Mouse (Mus musculus) layer of hippocampus, adult 8-10 months (tissue): ENCODE data around the gene Nek7. TPM values are rescaled to one million over a fixed set of nuclear protein-coding genes. Genes with fewer than 3 reads are reported as not detected.

Experiments used
- DNase-seq, 2 experiments: peaks; one replicate each; pipeline ENCODE4 v3.0.0; 2022; ENCODE audit warnings: low spot score in 2 of 2
- total RNA-seq, 4 experiments: library from RNA; stranded (reverse); gene quantifications; 2 replicates each; pipeline ENCODE4 v1.2.4; 2022

Nek7 gene
- total RNA-seq, 4 experiments from 2014 or later = 38.0 to 46.2 (median 38.4) TPM

DNA sequence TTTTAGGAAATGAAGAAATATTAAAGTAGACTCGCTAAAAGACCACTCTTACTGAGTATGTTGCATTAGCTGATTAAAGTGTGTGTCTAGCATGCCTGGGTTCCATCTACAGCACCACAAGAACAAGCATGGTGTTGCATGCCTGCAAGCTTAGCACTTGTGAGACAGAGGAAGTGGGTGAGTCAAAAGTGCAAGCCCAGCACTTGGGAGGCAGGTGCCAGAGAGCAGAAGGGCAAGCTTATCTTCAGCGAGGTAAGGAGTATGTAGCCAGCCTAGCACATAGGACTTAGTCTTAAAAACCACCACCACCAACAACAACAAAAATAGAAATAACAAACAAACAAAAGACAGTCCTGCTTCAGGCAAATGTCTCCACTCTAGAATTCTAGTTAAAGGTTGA is 103.0 kb downstream of the Nek7 start:
- DNase-seq = no peak

DNA sequence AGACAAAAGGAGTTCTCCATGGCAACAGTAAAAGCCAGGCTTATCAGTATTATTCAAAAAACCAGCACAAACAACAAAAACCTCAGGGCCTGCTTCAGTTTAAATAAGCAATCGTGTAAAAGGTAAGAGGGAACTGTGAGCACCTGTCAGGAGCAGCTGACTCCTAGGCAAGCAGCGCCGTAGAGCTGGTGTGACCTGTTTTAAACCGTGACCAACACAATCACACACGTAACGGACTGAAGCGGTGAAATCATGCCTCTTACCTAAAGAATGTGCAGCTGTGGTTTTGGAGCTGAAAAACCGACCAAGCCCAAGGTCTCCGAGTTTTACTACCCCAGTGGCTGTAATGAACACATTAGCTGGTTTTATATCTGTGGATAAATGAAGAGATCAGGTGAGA is 104.6 kb downstream of the Nek7 start:
- no peak for DNase-seq

DNA sequence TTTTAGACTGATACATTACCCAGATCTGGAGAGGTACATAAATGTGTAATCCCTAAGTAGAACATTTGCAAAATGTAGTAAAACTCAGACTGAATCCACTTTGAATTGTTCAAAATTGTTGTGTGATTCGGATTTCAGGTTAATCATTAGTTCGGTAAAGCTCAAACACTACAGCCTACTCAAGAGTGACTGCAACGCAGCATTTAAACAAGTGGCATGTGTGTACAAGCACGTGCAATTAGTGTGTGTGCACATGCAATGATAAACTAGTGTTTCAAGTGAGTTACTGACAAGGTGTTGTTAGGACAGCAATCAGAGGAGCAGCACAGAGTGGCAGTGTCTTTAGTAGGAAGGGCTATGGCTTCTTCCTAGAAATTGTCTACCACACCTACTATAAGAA is 106.0 kb downstream of the Nek7 start:
- no peak for DNase-seq

DNA sequence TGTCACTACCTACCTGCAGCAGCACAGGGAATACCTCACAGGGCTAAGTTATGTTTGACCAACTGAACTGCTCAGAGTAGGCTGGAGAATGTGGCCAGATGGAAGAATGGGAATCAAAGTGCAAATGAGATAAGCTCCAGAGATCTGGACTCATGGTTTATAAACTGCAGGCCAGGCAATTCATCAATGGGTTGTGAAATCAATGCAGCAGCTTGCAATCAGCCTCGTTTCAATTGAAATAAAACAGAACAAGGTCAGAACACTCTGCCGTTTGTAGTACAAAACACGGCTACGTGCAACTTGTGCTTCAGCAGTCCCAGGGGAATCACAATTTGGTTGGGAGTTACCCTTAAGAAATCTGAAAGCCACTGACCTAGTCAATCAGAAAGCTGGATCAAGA is 109.4 kb downstream of the Nek7 start:
- no peak for DNase-seq

DNA sequence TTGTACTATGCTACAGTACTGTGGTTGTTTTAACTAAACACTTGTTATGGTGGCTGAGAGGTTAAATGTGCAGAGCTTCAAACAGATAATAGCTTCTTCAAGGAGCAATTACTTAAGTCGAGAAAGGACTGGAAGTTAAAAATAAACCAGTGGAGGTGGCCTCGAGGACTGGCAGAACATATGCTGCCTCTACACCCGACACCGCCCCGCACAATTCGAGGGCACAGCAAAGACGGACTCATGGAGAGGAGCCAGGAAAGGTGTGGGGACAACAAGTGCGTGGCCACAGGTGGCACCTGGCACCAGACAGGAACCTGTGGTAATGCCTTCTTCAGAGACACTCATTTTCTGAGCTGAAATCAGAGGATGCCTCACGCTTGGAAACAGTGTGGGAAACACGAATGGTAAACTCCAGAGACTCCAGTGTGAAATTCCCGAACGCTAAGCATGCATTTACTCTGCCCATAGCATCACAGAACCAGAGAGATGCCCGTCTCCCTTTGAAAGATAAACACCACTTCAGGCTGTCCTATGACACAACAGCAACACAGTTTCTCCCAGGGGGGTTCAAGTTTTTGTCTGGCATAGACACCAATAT is 112.4 kb downstream of the Nek7 start:
- DNase-seq = no peak

DNA sequence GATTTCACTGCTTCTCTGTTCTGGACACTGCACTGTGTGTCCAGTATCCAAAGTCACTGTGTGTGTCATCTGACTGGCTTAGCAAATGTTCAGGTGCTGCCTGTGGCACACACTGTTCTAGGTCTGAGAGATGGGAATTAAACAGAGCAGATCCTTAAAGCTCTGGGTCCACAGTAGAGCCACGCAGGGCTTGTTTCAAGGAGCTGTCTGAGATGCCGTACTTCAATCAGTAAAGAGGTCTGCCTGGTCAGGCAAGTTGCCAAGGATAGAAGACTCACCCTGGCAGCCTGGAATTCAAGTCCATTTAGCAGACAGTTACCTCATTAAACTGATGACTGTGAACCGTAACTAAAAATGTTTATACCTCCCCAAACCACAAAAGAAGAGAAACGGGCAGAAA is 112.9 kb downstream of the Nek7 start:
- DNase-seq = no peak

DNA sequence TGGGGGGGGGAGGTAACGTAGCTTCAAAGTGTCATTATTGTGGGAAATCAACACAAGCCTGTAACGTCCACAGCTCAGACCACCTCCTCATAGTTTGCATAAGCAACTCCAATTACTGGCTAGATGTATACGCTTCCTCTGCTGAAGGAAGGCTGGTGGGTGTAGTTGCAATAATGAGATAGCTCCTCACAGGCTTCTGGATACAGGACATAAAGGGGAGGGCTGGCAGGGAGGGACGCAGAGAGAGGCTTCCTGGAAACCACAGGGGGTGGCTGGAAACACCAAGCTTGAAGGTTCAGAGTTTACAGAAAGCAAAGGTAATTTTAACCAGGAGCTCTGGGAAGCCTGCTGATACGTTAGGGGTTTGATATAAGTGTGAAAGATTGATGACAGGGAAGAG is 115.7 kb downstream of the Nek7 start:
- DNase-seq = no peak

DNA sequence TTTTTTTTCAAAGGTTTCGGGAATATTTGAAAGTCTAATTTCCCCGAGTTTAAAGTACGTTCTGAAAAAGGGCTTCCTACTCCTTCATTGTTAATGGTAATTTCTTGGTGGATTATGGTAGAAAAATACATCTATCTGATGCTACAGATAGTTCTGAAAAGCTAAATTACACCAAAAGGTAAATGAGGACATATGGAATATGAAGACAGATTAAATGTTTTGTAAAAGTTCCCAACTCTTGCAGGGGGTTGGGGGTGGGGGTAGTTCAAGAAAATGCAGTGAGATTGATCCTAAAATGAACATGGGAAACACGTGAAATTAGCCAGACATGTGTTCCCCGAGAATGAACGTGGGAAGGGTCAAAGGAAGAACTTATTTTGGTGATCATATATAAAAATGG is 119.2 kb downstream of the Nek7 start:
- DNase-seq = no peak

DNA sequence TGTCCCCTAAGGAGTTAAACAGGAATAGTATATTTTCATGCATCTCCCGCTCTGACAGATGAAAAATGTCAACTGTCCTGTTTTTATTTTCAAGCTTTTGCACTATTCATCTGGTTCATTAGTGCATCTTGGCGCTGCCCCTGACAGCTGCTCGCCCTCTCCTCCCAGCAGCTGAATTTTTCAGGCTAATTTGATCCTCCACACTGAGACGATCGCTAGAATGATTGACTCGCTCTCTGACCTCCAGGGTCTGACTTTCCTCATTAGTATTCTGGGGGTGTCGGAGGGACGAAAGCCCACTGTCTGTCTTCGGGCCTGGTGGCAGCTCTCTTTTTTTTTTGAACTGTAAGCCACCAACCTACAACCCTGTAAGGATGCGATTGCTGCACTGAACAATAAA is 119.8 kb downstream of the Nek7 start:
- no peak for DNase-seq

DNA sequence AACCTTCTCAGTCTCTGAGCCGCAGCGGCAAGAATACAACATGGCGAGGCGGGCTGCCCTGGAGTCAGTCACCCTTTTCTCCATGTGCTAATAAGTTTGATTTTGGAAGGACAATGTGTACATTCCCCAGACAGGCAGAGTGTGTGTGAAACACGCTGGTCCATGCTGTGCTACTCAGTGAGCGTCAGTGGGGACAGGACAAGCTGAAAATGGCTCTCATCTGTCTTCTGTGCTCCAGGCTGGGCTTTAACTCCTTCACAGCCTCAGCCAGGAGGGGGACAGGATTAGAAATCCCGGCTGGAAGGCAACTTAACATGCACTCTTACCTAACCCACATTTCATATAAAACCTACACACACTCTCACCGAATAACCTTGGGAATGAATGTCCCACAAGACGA is 120.5 kb downstream of the Nek7 start:
- DNase-seq = no peak

DNA sequence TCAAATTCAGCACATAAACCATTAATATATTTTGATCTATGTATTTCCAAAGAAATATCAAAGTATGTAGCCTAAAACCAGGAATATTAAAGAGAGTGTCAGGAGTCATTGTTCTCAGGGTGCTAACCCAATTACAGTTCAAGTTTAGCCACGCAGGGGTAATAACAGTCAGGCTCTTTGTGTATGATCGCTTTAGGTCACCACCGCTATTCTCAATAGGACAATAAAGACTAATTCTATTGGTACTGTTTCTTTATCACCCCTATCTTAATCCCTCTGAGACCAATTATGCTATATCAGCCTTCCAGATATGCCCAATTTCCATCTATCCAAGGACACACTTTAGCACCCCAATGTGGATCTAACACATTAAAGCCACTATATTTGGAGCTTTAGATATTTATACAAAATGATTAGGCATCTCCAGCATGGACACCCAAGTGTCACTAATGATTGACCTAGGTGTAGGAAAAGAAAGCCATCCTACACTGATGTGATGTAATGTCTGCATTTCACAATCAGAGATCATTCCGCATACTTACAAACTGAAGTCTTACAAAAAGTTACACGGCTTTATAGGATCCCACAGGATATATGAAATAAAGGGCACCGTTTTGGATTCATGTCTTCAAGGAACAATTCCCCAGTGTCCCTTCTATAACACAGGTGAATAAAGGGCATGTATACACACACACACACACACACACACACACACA is 128.4 kb downstream of the Nek7 start:
- DNase-seq = no peak

DNA sequence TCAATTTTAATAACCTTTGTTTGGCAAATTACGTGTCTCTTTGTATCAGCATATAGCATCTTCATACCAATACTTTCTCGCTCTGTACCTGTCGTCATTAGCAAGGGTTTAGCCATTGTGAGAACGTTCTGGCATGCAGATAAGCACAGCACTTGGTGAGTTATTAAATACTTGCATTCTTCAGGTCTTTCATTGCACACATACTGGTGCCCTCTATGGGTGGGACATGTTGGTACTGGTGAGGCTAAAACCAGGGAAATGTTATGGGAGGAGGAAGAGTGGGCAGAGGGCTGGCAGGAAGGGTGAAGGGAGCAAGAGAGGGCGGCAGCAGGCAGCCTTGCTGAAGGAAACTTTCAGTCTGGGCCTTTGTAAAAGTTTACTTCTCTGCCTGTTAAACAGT is 132.4 kb downstream of the Nek7 start:
- no peak for DNase-seq

DNA sequence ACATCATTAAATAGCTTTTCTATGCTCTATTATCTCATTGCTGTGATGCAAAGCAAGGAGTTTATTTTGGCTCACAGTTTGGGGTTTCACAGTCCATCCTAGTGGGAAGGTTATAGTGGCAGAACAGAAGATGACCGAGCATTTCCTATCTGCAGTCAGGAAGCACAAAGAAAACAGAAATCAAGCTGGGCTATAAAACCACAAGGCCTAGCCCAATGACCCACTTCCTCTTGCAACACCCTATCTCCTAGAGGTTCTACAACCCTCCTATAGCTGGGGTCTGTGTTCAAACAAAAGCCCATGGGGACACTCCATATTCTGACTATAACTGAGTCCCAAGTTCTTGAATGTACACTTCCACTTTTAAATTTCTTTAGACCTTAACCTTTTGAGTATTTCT is 139.2 kb downstream of the Nek7 start:
- DNase-seq = no peak

DNA sequence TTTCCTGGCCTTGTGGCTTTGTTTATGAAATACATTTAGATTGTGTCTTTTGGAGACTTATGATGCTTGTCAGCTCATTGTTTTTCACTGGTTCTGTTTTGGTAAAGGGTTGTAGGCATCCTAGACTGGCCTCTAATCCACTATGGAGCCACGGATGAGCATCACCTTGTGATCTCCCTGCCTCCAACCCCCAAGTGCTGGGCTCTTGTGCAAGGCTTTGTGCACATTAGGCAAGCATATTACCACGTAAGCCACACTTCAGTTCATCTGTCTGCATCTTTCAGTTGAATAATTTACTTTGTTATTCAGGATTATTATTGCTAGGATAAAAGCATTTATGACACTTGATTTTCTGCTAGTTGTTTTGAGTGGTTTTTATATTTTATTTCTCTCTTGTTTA is 154.6 kb downstream of the Nek7 start:
- no peak for DNase-seq

DNA sequence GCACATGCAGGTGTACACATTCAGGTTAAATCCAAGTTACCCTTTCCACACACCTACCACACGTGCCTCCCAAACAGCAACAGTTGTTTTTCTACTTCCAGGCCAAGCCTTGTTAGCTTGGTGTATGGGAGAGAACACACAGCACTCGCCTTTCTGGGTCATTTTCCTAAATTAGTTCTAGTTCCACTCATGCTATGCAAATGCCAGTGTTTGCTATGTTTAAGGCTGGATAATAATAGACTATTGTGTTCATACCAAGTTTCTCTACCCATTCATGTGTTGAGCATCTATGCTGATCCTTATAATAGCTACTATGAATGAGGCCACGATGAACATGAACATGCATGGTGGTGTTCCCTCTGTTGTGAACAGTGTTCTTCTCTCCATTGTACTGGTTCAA is 158.5 kb downstream of the Nek7 start:
- no peak for DNase-seq

DNA sequence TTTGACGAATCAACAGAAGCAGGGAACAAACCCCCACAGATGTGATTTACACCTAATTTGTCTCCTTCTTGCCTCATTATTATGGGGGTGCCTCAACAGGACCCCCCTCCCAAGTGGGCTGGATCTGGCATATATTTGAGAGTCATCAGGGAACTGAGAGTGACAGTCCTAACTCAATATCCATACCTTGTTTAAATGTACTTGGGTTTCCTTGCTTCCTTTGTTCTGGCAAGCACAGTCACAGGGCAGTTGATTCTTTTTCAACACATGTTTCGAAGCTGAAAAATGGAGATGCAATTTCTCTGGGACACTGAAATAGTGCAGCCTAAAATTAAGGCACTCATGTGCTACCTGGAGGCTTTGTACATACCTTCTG is 170.5 kb downstream of the Nek7 start:
- no peak for DNase-seq

DNA sequence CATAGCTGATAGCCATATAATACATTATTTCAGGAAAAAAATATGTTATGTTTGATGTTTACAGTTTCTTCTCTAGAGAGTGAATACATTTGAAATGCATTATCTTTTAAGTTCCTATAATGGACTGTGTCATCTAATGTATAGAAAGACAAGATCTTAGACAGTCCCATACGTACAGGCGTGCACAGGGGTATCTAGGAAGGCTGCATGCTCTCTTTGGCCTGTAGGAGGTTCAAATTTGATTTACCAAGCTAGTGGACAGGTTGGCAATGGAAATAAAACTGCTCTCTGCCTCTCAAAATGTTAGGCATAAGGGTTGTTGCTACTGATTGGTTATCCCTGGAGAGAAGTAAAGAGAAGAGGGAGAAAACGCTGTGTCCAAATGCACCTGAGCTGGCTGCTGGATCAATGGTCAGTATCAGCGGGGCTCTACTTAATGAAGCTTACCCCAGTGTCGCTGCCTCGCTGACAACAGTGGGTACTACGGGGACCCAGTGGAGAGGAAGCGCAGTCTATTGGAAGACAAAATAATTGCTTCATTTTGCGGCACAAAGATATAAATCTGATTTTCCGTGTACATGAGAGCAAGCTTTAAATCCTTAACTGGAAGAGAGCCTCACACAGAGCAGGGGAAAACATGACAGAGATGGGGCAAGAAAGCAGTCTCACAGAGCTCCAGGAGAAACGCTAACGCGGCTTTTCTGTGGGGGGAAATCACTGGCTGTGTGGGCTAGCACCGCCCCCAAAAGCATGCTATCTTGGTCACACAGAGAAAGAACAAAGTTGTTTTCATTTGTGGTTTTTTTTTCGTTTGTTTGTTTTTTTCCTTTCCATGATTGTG is 171.1 kb downstream of the Nek7 start:
- DNase-seq = no peak

DNA sequence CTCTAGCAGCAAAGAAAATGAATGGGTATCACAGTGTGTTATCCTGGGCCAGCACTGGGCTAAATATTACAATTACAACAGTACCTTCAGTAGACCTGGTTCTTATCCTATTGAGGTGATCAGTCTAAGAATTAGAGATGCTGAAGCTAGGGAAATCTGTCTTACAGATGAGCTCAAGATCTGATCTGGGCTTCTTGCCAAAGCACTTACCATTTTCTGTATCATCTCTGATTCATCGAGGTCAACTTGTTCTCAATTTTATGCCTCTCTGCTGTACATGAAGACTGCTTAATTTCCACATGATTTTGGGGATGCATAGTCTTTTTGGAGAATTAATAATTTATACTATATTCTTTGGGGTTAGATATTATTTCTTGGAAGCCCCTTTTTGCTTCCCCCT is 173.1 kb downstream of the Nek7 start:
- DNase-seq = no peak

Other genes with a start within 250 kb of the Nek7 start
- 10 to 100 TPM; 11.9 to 16.6 (median 14.6) TPM for gene Lhx9, start 228.4 kb upstream of the Nek7 start, total RNA-seq
- 10 to 100 TPM; 21.3 to 24.4 (median 22.3) TPM for gene 2310009B15Rik, start 236.7 kb upstream of the Nek7 start, total RNA-seq